Mouse (Mus musculus): ENCODE measurements around the gene Olfr968.

Gene Olfr968

GRCm38 (mm10) chr9:39783153-39783552 is at the start of gene Olfr968:
Olfr968 (minus strand) TSS chr9:39783253.
- no peak for DNase-seq (ENCODE audit: extremely low read depth, insufficient read length, low spot score)

GRCm38 (mm10) chr9:39808560-39808959 is 25.5 kb upstream of the Olfr968 start, which contains the start of gene Olfr970:
Olfr970 (plus strand) TSS chr9:39808860.
- DNase-seq (ENCODE audit: extremely low read depth, insufficient read length, low spot score): no peak

- no peak for DNase-seq (ENCODE audit: extremely low read depth, insufficient read length, low spot score)
Measured at GRCm38 (mm10) chr9:39790558-39790957, 7.5 kb upstream of the Olfr968 start, which contains the start of gene Olfr969. Olfr969 (plus strand) TSS chr9:39790945.

GRCm38 (mm10) chr9:39746428-39746827 is 36.6 kb downstream of the Olfr968 start:
- no peak for DNase-seq (ENCODE audit: extremely low read depth, insufficient read length, low spot score)

GRCm38 (mm10) chr9:39745949-39746348 is 37.1 kb downstream of the Olfr968 start, which contains the start of gene Olfr967:
Olfr967 (plus strand) TSS chr9:39746249.
- DNase-seq (ENCODE audit: extremely low read depth, insufficient read length, low spot score): no peak

GRCm38 (mm10) chr9:39740741-39741140 is 42.3 kb downstream of the Olfr968 start:
- no peak for DNase-seq (ENCODE audit: extremely low read depth, insufficient read length, low spot score)

GRCm38 (mm10) chr9:39730678-39731077 is 52.4 kb downstream of the Olfr968 start, which contains the start of gene Olfr150:
Olfr150 (plus strand) TSS chr9:39730978.
- no peak for DNase-seq (ENCODE audit: extremely low read depth, insufficient read length, low spot score)

Measured in 3134 (cell line).